Mouse (Mus musculus) embryonic facial prominence, embryonic 14.5 days (tissue): Measurements from ENCODE around the gene Dtx1. TPM values are rescaled to one million over a fixed set of nuclear protein-coding genes. Genes with fewer than 3 reads are reported as not detected.

Experiments used
- ATAC-seq: fragments of 200-750 bp; cut with Nextera tagmentation; 2 replicates; pipeline ENCODE4 v1.8.0; 2017; ENCODE audit warnings: low read depth, moderate number of reproducible peaks, moderate TSS enrichment
- DNase-seq: peaks from one replicate; pipeline ENCODE4 v3.0.0-alpha.2; 2015; ENCODE audit warnings: low spot score
- H3K27ac ChIP-seq: fragments of 300-500 bp; sonication (generic); replicated peaks from 2 replicates; pipeline ENCODE4 v1.5.1; 2014; ENCODE audit warnings: low read depth, mild to moderate bottlenecking, low read length, moderate library complexity
- H3K27me3 ChIP-seq: fragments of 300-500 bp; sonication (generic); replicated peaks from 2 replicates; pipeline ENCODE4 v1.6.1; 2014; ENCODE audit warnings: low read length; ENCODE audit not compliant: control insufficient read depth, insufficient read depth
- H3K36me3 ChIP-seq: fragments of 300-500 bp; sonication (generic); 2 replicates; pipeline ENCODE4 v1.6.1; 2014; ENCODE audit warnings: low read length, mixed read lengths; ENCODE audit not compliant: control insufficient read depth, insufficient read depth
- H3K4me1 ChIP-seq: fragments of 300-500 bp; sonication (generic); 2 replicates; pipeline ENCODE4 v1.6.1; 2014; ENCODE audit warnings: antibody characterized with exemption, low read length; ENCODE audit not compliant: control insufficient read depth, insufficient read depth
- H3K4me2 ChIP-seq: fragments of 300-500 bp; sonication (generic); 2 replicates; pipeline ENCODE4 v1.6.1; 2014; ENCODE audit warnings: low read depth, mild to moderate bottlenecking, low read length, moderate library complexity, mixed read lengths
- H3K4me3 ChIP-seq: fragments of 300-500 bp; sonication (generic); 2 replicates; pipeline ENCODE4 v1.5.1; 2014; ENCODE audit warnings: low read depth, mild to moderate bottlenecking, low read length
- H3K9ac ChIP-seq: fragments of 300-500 bp; sonication (generic); 2 replicates; pipeline ENCODE4 v1.6.1; 2014; ENCODE audit warnings: low read depth, mild to moderate bottlenecking, low read length, moderate library complexity, mixed read lengths
- H3K9me3 ChIP-seq: fragments of 300-500 bp; sonication (generic); 2 replicates; pipeline ENCODE4 v1.6.1; 2016; ENCODE audit warnings: low read length; ENCODE audit not compliant: control insufficient read depth
- WGBS: fragments of 180-500 bp; shearing (Covaris S2); extraction: QIAGEN DNeasy Blood & Tissue Kit; methylation state at CpG from one replicate; pipeline ENCODE4 v1.1.7; 2014; 5-methylcytosine and 5-hydroxymethylcytosine counted together
- polyA plus RNA-seq: library from polyadenylated mRNA; unstranded; fragments of >200 nt; fragmentation: Nextera tagmentation; extraction: Ambion mirVana; gene quantifications from 2 replicates; pipeline ENCODE4 v1.2.1, GENCODE M21; 2014

The Dtx1 gene
- polyA plus RNA-seq, 1 experiment from 2014 or later, result 3.4 TPM

- 73% methylated on average over 4 of the region's 4 CpGs for WGBS
- H3K4me1 ChIP-seq, result 0 out of 2 replicates have a peak, but pooled peaks cover 4% of the 10 kb centered on the region
- H3K9me3 ChIP-seq, result no peaks in the 10 kb centered on the region
- no peak overlapping the region for H3K4me3 ChIP-seq
- no peak for DNase-seq
- no peak for ATAC-seq
- no peaks in the 10 kb centered on the region for H3K36me3 ChIP-seq
- H3K27me3 ChIP-seq, result peaks cover 16% of the 10 kb centered on the region
- no peak overlapping the region for H3K4me2 ChIP-seq
- H3K9ac ChIP-seq, result no peak overlapping the region
- no peak overlapping the region for H3K27ac ChIP-seq
Observed at GRCm38 (mm10) chr5:120702421-120702820, 9.3 kb downstream of the Dtx1 start.

DNA sequence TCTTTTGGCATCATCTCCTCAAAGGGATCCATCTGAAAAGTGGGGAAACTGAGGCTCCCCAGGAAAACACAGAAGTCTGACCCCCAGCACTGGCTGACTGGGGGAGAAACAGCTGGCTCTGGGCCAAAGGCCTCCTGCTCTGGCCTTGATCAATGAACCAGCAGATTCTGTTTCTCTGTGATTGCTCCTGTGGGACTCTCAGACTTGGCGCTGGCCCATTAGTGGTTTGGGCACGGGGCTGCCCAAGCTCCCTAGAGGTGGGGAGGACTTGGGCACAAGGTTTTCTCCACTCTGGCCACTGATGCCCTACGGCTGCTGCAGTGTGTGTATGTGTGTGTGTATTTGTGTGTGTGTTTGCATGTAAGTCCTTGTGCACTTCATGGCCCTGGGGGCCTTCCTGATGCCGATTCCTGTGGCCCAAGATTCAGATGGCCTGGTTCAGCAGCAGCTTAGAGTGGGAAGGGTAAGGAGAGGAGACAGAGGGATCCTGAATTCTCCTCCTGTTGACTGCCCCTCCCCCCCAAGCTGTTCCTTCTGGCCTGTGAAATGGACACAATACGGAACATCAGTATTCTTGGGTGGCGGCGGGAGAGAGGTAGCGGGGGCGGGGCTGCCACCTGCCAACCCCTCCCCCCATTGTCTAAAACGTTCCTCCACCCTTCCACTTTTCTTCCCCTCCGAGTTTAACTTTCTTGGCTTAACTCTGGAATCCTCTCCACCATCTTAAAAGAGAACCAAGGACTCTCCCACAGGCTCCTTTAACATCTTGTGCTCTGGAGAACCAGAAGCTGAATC lies 10.5 kb downstream of the Dtx1 start:
- no peaks in the 10 kb centered on the region for H3K4me1 ChIP-seq
- no peak overlapping the region for H3K9ac ChIP-seq
- WGBS, result 43% methylated on average over 11 of the region's 11 CpGs
- H3K27me3 ChIP-seq, result peaks cover 26% of the 10 kb centered on the region
- no peak for ATAC-seq
- H3K4me3 ChIP-seq, result no peak overlapping the region
- no peak for DNase-seq
- no peak overlapping the region for H3K4me2 ChIP-seq
- no peaks in the 10 kb centered on the region for H3K9me3 ChIP-seq
- H3K27ac ChIP-seq, result no peak overlapping the region
- no peaks in the 10 kb centered on the region for H3K36me3 ChIP-seq

- Histone ChIP-seq H3K9me3 (no peaks in the 10 kb centered on the region), H3K4me1 (0 out of 2 replicates have a peak, but pooled peaks cover 4% of the 10 kb centered on the region), H3K9ac (no peak overlapping the region), H3K27ac (no peak overlapping the region), H3K36me3 (peaks cover 4% of the 10 kb centered on the region; the same call in 1 of the 2 replicates), H3K27me3 (peaks cover 49% of the 10 kb centered on the region), H3K4me2 (no peak overlapping the region), H3K4me3 (no peak overlapping the region)
- DNase-seq, result peak; percentile 50
- 36% methylated on average over 14 of the region's 16 CpGs for WGBS
- ATAC-seq, result peak; percentile 63
Observed at GRCm38 (mm10) chr5:120698801-120699391, 12.8 kb downstream of the Dtx1 start.

DNA sequence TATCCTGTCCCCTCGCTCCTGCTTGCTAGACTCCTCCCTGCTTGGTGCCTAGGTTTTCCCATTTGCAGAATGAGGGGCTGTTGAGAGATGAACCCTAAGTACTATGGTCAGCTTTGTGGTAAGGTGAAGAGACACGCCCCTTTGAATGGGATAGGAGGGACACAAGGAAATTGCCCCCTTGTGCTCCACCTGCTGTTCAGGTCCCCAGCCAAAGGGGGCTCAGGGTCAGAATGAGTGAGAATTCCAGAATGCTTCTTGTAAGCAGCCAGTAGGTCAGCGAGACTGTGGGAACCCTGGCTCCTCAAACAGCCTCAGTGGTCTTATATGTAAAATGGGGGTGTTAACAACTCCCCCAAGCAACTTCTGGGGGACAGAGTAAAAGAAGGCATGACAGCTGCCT lies 13.5 kb downstream of the Dtx1 start:
- H3K4me1 ChIP-seq, result 0 out of 2 replicates have a peak, but pooled peaks cover 4% of the 10 kb centered on the region
- no peak for ATAC-seq
- 52% methylated on average over 3 of the region's 3 CpGs for WGBS
- H3K4me3 ChIP-seq, result no peak overlapping the region
- no peak for DNase-seq
- no peak overlapping the region for H3K4me2 ChIP-seq
- H3K9ac ChIP-seq, result no peak overlapping the region
- H3K36me3 ChIP-seq, result peaks cover 4% of the 10 kb centered on the region; the same call in 1 of the 2 replicates
- no peaks in the 10 kb centered on the region for H3K9me3 ChIP-seq
- no peak overlapping the region for H3K27ac ChIP-seq
- H3K27me3 ChIP-seq, result peaks cover 56% of the 10 kb centered on the region

- Histone ChIP-seq H3K4me2 (no peak overlapping the region), H3K27me3 (peaks cover 67% of the 10 kb centered on the region), H3K9me3 (no peaks in the 10 kb centered on the region), H3K4me1 (0 out of 2 replicates have a peak, but pooled peaks cover 4% of the 10 kb centered on the region), H3K9ac (no peak overlapping the region), H3K4me3 (no peak overlapping the region), H3K36me3 (peaks cover 4% of the 10 kb centered on the region; the same call in 1 of the 2 replicates), H3K27ac (no peak overlapping the region)
- no peak for DNase-seq
- 61% methylated on average over 4 of the region's 4 CpGs for WGBS
- no peak for ATAC-seq
Observed at GRCm38 (mm10) chr5:120696865-120697264, 14.9 kb downstream of the Dtx1 start.

DNA sequence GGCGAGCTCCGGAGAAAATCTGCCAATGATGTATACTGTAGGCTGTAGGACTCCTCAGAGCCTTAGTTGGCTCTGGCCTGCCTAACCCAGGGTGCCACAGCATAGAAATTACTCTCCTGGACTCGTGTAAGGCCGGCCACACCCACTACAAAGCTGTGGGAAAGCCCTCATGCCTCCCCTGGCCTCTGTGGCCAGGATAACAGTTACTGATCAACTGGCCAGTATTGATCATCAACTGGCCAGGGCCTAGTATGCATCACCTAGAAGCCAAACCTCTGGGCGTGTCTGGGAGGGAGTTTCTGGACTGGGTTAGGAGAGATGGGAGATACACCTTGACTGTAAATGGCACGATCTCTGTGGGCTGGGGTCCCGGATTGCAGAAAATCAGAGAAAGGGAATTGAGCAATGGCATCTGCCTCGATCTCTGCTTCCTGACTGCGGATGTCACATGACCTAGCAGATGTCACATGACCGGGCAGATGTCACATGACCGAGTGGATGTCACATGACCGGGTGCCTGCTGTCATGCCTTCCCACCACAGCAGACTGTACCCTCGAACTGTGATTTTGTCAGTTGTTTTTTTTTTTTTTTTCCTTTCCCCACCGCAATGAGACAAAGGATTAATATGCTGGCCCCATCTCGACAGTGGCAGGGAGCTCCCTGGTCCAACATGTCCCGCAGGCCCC lies 15.5 kb downstream of the Dtx1 start:
- WGBS, result 74% methylated on average over 16 of the region's 16 CpGs
- Histone ChIP-seq H3K36me3 (peaks cover 4% of the 10 kb centered on the region; the same call in 1 of the 2 replicates), H3K27ac (no peak overlapping the region), H3K9ac (no peak overlapping the region), H3K4me3 (no peak overlapping the region), H3K9me3 (no peaks in the 10 kb centered on the region), H3K27me3 (peaks cover 72% of the 10 kb centered on the region), H3K4me1 (0 out of 2 replicates have a peak, but pooled peaks cover 4% of the 10 kb centered on the region), H3K4me2 (no peak overlapping the region)
- ATAC-seq (no peak), DNase-seq (no peak)

GRCm38 (mm10) chr5:120694695-120695074 lies 17.0 kb downstream of the Dtx1 start:
- 10% methylated on average over 20 of the region's 41 CpGs for WGBS
- H3K9me3 ChIP-seq, result no peaks in the 10 kb centered on the region
- no peak overlapping the region for H3K9ac ChIP-seq
- ATAC-seq (no peak), DNase-seq (no peak)
- peak overlapping the region; percentile 46 for H3K4me2 ChIP-seq
- no peak overlapping the region for H3K27ac ChIP-seq
- H3K36me3 ChIP-seq, result peaks cover 4% of the 10 kb centered on the region; the same call in 1 of the 2 replicates
- H3K4me3 ChIP-seq, result peak overlapping the region; percentile 25
- peaks cover 67% of the 10 kb centered on the region for H3K27me3 ChIP-seq
- H3K4me1 ChIP-seq, result 0 out of 2 replicates have a peak, but pooled peaks cover 4% of the 10 kb centered on the region

GRCm38 (mm10) chr5:120693931-120694694 lies 17.6 kb downstream of the Dtx1 start:
- WGBS, result 53% methylated on average over 10 of the region's 38 CpGs

More at GRCm38 (mm10) chr5:120693931-120694694, 17.6 kb downstream of the Dtx1 start:
- ATAC-seq, result no peak
- DNase-seq, result no peak
- Histone ChIP-seq H3K4me1 (0 out of 2 replicates have a peak, but pooled peaks cover 4% of the 10 kb centered on the region), H3K4me2 (peak overlapping the region; percentile 46), H3K9me3 (no peaks in the 10 kb centered on the region), H3K9ac (no peak overlapping the region), H3K4me3 (peak overlapping the region; percentile 25), H3K27ac (no peak overlapping the region), H3K36me3 (peaks cover 4% of the 10 kb centered on the region; the same call in 1 of the 2 replicates), H3K27me3 (peaks cover 67% of the 10 kb centered on the region)
